Mouse (Mus musculus): ENCODE measurements at regions not wholly inside any gene's neighbourhood (a gene's known extent, or its start where the extent isn't known, plus 50 kb on each side); places are given as distances from the start of the nearest gene placed in this dataset.

DNA sequence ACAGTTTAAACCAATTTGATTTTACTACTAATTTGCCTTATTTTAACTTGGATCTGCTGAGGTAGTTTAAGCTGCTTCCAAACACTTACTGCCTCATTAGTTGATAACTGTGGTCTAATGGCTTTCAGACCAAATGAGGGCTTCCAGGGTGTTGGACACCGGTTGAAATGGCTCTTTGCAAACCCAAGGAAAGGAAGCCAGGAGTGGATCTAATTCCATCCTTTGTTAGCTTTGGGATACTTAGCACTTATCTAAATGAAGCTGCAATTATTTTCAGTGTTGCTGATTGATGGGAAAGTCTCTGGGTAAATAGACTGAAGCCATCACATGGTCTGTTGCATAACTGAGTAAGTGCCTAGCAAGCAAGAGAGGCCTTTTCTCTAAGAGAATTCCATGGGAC, 148.4 kb upstream of the Sel1l start:
- no peaks in the 10 kb centered on the region for H3K9me3 ChIP-seq
- no peak overlapping the region for H3K4me2 ChIP-seq
- no peaks in the 10 kb centered on the region for H3K36me3 ChIP-seq
- no peak overlapping the region for H3K4me3 ChIP-seq
- no peak overlapping the region for H3K9ac ChIP-seq
- H3K27ac ChIP-seq (replicated peaks) = no peak overlapping the region
- WGBS = 20% methylated on average over 1 of the region's 1 CpGs
- ATAC-seq (ENCODE audit: low read depth) = no peak; the same call in 1 of the 2 replicates
- H3K27me3 ChIP-seq = no peaks in the 10 kb centered on the region
- no peaks in the 10 kb centered on the region for H3K4me1 ChIP-seq (replicated peaks)

DNA sequence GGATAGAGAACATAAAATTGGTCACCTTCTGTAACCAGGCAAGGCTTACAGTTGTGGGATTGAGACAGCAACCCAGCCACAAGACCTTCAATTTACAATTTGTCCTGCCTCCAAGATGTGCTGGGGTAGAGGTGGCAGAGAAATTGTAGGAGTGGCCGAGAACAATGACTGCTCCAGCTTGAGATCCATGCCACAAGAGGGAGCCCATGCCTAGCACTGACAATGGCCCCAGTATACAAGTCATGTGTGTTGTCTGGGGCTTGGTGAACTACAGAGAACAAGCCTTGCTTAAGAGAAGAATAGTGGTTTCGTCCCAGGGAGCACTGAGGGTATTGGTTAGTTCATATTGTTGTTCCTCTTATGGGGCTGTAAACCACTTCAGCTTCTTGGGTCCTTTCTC, 146.6 kb upstream of the Sel1l start:
- Histone ChIP-seq H3K27ac (replicated peaks) (no peak overlapping the region), H3K4me2 (no peak overlapping the region), H3K27me3 (no peaks in the 10 kb centered on the region), H3K9ac (no peak overlapping the region), H3K4me3 (no peak overlapping the region), H3K4me1 (replicated peaks) (no peaks in the 10 kb centered on the region), H3K36me3 (no peaks in the 10 kb centered on the region), H3K9me3 (no peaks in the 10 kb centered on the region)
- WGBS = 29% methylated on average over 2 of the region's 2 CpGs
- no peak for ATAC-seq (ENCODE audit: low read depth)

DNA sequence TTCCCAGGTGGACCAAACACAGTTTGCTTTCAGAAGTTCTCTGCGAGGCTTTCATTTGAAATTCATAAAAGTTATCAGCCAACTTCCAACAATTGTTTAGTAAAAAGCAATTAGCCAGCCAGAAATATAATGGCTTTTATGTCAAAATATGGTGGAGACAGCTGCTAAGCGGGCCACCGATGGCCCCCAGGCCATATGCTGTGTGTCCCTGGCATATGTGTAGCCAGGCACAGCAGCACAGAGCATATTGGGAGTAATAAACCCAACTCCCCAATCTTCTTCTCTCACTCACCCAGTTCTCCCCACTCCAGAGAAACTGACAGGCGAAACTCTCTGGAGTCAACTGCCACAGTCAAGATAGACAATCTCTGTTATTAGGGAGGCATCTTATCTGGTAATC, 137.5 kb upstream of the Sel1l start:
- no peak overlapping the region for H3K4me2 ChIP-seq
- no peaks in the 10 kb centered on the region for H3K4me1 ChIP-seq (replicated peaks)
- no peaks in the 10 kb centered on the region for H3K27me3 ChIP-seq
- no peaks in the 10 kb centered on the region for H3K9me3 ChIP-seq
- WGBS = 84% methylated on average over 4 of the region's 4 CpGs
- no peaks in the 10 kb centered on the region for H3K36me3 ChIP-seq
- H3K27ac ChIP-seq (replicated peaks) = no peak overlapping the region
- ATAC-seq (ENCODE audit: low read depth) = no peak
- no peak overlapping the region for H3K4me3 ChIP-seq
- H3K9ac ChIP-seq = no peak overlapping the region

DNA sequence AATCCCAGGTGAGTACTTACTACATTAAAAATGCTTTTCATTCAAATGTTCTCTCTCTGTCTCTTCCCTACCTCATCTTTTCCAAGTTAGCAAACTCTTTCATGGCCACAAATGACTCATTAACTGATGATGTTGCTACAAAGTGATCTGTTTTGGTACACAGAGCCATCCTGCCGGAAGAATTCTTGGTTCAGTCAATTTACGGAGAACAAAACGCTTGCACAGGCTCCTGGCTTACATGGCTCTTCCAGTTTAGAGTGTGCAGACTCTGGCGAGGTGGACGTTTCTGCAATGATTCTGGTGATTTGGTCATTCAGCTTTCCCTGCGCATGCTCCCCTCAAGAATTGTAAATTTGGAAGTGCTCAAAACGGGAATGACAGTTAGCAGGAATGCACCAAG, 131.4 kb upstream of the Sel1l start:
- no peaks in the 10 kb centered on the region for H3K27me3 ChIP-seq
- peaks cover 7% of the 10 kb centered on the region for H3K4me1 ChIP-seq (replicated peaks)
- H3K27ac ChIP-seq (replicated peaks) = no peak overlapping the region
- no peaks in the 10 kb centered on the region for H3K36me3 ChIP-seq
- no peak for ATAC-seq (ENCODE audit: low read depth)
- H3K9ac ChIP-seq = no peak overlapping the region
- H3K4me2 ChIP-seq = no peak overlapping the region
- H3K4me3 ChIP-seq = no peak overlapping the region
- no peaks in the 10 kb centered on the region for H3K9me3 ChIP-seq
- 68% methylated on average over 7 of the region's 7 CpGs for WGBS

DNA sequence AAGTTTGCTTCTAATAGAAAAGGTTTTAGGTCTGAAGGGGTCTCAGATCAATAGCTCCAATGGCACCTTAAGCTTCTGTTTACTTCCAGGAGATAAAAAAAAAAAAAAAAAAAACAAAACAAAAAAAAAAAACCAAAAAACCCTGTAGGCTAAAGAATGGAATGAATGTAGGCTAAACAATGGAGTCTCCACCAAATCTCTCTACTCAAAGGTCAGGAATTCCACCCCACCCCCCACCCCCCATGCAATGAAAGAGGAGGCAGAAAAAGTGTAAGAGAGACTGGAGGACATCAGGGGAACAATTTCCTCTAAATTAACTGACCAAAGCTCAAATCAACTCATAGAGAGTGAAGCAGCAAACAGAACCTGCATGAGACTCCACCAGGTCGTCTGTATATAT, 122.1 kb upstream of the Sel1l start:
- no peaks in the 10 kb centered on the region for H3K9me3 ChIP-seq
- ATAC-seq (ENCODE audit: low read depth) = no peak
- no peaks in the 10 kb centered on the region for H3K27me3 ChIP-seq
- no peaks in the 10 kb centered on the region for H3K4me1 ChIP-seq (replicated peaks)
- no peak overlapping the region for H3K4me2 ChIP-seq
- 54% methylated on average over 1 of the region's 1 CpGs for WGBS
- no peak overlapping the region for H3K27ac ChIP-seq (replicated peaks)
- H3K36me3 ChIP-seq = no peaks in the 10 kb centered on the region
- H3K9ac ChIP-seq = no peak overlapping the region
- no peak overlapping the region for H3K4me3 ChIP-seq

DNA sequence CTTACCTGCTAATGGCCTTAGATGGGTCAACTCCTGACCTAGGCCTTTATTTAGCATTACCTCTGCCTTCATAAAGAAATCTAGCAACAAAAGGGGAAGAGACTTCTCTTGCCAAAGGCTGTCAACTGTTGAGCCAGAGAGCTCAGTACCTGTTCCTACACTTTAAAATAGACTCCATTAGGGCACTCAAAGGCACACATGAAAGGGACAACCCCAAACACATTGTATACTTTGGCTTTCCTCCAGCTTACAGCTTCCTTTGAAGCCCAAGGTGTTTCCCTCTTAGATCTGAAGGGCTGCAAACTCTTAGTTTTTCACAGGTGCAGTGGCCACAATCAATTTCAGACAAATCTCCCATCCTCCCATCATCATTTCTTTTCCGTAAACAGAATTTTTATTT, 117.0 kb upstream of the Sel1l start:
- Histone ChIP-seq H3K4me3 (no peak overlapping the region), H3K27me3 (no peaks in the 10 kb centered on the region), H3K36me3 (no peaks in the 10 kb centered on the region), H3K27ac (replicated peaks) (no peak overlapping the region), H3K9me3 (no peaks in the 10 kb centered on the region), H3K9ac (no peak overlapping the region), H3K4me2 (no peak overlapping the region), H3K4me1 (replicated peaks) (no peaks in the 10 kb centered on the region)
- no peak for ATAC-seq (ENCODE audit: low read depth)
- 93% methylated on average over 1 of the region's 1 CpGs for WGBS

DNA sequence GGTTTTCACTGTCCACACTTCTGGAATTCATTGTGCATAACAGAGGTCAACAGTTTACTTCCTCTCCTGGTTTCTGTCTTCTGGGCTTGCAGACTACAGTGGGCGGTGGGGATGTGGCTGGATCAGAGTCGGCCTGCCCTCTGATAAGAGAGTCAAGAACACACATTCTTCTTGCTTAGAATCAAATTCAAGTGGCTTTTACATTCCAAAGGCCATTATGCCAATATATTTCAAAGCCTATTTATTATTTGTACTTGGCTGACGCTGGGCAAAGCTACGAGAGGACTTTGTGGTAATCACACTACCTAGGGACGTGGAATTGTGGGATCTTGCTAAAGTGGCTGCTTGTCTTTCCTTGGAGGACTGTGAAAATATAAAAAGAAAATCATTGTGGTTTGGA, 114.3 kb upstream of the Sel1l start:
- Histone ChIP-seq H3K4me2 (no peak overlapping the region), H3K9ac (no peak overlapping the region), H3K4me1 (replicated peaks) (no peaks in the 10 kb centered on the region), H3K4me3 (no peak overlapping the region), H3K9me3 (no peaks in the 10 kb centered on the region), H3K36me3 (no peaks in the 10 kb centered on the region), H3K27me3 (no peaks in the 10 kb centered on the region), H3K27ac (replicated peaks) (no peak overlapping the region)
- ATAC-seq (ENCODE audit: low read depth) = no peak
- 82% methylated on average over 5 of the region's 5 CpGs for WGBS

DNA sequence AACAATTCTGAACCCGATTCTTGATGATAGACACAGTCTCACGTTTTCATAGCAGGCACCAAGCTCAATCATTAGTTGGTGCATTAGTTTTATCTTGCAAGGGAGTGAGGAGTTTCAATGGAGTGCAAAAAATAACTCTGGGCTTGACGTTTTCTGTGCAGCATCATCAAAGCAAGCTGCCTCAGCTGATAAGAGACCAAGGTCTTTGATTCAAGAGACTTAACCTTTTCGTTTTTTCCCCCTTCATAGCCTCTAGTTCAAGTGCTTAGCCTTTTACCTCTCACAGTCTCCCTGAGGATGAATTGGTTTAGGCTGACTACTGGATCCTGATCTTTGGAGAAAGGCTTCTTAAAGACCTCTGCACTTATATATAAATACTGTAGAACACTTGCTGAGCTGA, 109.1 kb upstream of the Sel1l start:
- Histone ChIP-seq H3K36me3 (no peaks in the 10 kb centered on the region), H3K27me3 (no peaks in the 10 kb centered on the region), H3K4me1 (replicated peaks) (no peaks in the 10 kb centered on the region), H3K9me3 (no peaks in the 10 kb centered on the region), H3K4me3 (no peak overlapping the region), H3K4me2 (no peak overlapping the region), H3K27ac (replicated peaks) (no peak overlapping the region), H3K9ac (no peak overlapping the region)
- no peak for ATAC-seq (ENCODE audit: low read depth)
- 84% methylated on average over 4 of the region's 4 CpGs for WGBS

DNA sequence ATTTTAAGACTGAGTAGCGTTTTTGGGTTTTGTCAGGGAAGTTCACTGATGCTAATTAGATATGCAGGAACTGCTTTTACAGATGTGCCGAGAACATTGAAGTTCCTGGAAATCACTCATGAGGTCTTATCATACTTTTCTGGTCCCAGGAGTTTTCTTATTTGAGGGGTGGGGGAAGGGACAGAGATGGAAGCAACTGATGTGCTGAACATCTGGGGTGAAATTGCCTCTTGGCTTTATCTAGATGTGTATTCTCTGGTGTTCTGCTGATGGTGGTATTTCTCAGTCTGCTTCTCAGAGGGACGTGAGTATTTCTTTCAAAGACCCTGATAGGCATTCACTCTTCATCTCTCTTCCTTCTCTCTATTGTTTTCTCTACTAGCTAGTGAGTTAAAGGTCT, 107.5 kb upstream of the Sel1l start:
- Histone ChIP-seq H3K4me2 (no peak overlapping the region), H3K27me3 (no peaks in the 10 kb centered on the region), H3K4me1 (replicated peaks) (no peaks in the 10 kb centered on the region), H3K27ac (replicated peaks) (no peak overlapping the region), H3K9ac (no peak overlapping the region), H3K9me3 (no peaks in the 10 kb centered on the region), H3K4me3 (no peak overlapping the region), H3K36me3 (no peaks in the 10 kb centered on the region)
- no peak for ATAC-seq (ENCODE audit: low read depth)
- 80% methylated on average over 3 of the region's 3 CpGs for WGBS

DNA sequence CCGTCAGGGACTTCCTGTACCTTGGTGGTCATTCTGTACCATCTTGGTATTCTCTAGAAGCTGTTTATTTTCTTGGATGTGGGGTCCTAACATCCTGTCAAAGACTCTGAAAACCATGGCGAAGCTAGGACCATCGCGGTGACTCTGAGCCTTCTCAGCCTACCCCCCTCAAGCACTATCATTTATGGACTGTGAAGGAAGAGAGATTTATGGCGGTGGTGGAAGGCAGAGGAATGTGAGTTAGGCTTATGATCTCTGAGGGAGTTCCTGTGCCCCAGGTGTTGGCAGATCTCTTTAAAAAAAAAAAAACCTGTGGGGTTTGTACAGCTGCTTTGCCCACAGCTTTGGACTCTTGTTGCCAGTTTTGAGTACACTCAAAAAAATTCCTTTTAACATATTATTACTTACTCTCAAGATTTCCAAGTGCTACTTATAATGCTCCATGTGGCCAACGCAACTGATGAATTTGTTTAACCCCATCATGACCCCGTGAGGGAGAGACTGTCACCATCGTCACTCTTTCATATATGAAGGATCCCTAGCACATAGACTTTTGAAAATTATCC, 99.7 kb upstream of the Sel1l start:
- no peak for ATAC-seq (ENCODE audit: low read depth)
- H3K27ac ChIP-seq (replicated peaks) = no peak overlapping the region
- WGBS = 75% methylated on average over 8 of the region's 8 CpGs
- H3K4me3 ChIP-seq = no peak overlapping the region
- no peaks in the 10 kb centered on the region for H3K36me3 ChIP-seq
- H3K4me2 ChIP-seq = no peak overlapping the region
- H3K9ac ChIP-seq = no peak overlapping the region
- no peaks in the 10 kb centered on the region for H3K27me3 ChIP-seq
- no peaks in the 10 kb centered on the region for H3K4me1 ChIP-seq (replicated peaks)
- no peaks in the 10 kb centered on the region for H3K9me3 ChIP-seq

DNA sequence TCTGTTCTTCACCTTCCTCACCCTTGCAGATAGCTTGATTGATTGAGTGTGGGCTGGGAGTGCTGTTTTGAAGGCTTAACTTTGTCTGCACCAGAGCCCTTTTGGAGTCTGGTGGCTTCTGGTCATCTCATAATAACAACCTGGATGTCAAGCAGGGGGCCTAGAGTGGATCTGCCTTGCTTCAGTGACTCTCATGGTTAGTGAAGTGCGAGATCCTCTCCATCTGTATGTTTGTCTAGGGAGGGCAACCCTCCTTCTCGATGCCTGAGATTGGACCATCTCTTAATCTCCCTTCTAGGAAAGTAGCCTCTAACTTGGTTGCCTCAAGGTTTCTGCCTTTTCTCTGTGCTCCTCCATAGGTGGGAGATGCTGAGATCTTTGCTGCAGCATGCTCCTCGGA, 99.0 kb upstream of the Sel1l start:
- WGBS = 80% methylated on average over 3 of the region's 3 CpGs
- no peak for ATAC-seq (ENCODE audit: low read depth)

DNA sequence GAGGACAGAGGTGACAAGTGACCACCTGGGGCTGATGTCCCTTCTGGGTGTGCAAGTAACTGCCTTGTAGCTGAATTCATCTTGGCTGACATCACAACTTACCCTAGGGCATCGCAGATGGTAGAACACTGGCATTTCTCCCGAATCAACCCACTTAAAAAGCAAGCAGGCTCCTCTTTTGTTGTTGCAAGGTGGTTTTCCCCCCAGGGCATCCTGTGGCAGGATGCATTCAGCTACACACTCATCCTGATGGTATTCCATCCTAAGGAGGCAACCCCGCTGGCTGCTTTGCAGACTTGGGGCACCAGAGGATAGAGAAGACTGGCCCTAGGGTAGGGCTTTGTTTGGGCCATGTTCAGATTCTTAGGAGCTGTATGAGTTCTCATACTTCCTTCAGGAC, 97.6 kb upstream of the Sel1l start:
- H3K27me3 ChIP-seq = no peaks in the 10 kb centered on the region
- no peaks in the 10 kb centered on the region for H3K9me3 ChIP-seq
- H3K9ac ChIP-seq = no peak overlapping the region
- no peaks in the 10 kb centered on the region for H3K4me1 ChIP-seq (replicated peaks)
- H3K4me2 ChIP-seq = no peak overlapping the region
- no peak overlapping the region for H3K27ac ChIP-seq (replicated peaks)
- WGBS = 82% methylated on average over 3 of the region's 3 CpGs
- no peak overlapping the region for H3K4me3 ChIP-seq
- H3K36me3 ChIP-seq = no peaks in the 10 kb centered on the region
- no peak for ATAC-seq (ENCODE audit: low read depth)

More for the DNA sequence above, 99.0 kb upstream of the Sel1l start:
- no peaks in the 10 kb centered on the region for H3K9me3 ChIP-seq
- no peak overlapping the region for H3K27ac ChIP-seq (replicated peaks)
- no peak overlapping the region for H3K4me3 ChIP-seq
- H3K4me1 ChIP-seq (replicated peaks) = no peaks in the 10 kb centered on the region
- H3K27me3 ChIP-seq = no peaks in the 10 kb centered on the region
- no peaks in the 10 kb centered on the region for H3K36me3 ChIP-seq
- H3K9ac ChIP-seq = no peak overlapping the region
- H3K4me2 ChIP-seq = no peak overlapping the region

DNA sequence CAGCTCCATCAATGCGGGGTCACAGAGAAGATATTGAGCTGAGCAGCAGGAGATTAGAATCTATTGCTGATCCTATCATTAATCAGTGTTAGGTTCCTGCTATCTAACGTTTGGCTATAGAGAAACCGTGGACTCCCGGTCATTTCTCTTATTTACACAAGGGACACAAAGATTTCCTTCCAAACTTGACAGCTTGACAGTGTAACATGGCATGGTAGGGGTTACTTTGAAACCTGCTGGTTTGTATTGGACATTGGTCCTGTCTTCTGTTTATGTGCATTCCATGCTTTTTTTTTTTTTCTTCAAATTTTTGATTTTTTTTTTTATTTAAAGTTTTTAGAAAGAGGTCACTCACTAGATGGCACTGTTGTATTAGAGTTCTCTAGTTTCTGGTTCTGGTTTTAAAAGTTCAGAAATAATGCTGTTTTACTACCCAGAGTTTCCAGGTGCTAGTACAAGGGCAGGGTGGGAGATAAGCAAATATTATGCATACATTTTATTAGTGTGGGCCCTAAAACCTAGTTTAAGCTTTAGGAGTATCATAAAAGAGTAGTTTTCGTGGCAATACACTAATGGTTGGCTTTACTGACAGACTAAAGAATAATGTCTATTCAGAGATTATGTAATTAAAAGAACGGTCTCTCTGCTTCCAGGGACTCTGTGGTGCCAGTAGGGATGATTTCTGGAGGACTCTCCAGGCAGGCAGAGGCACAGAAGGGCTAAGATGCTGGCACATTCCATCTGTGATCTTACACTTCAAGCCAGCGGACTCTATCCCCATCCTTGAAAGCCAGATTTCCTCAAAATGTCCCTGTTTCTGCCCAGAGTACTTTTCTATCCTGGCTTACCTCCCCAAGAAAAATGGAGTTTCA, 83.8 kb upstream of the Sel1l start:
- Histone ChIP-seq H3K27ac (replicated peaks) (no peak overlapping the region), H3K9ac (no peak overlapping the region), H3K27me3 (no peaks in the 10 kb centered on the region), H3K36me3 (no peaks in the 10 kb centered on the region), H3K4me2 (no peak overlapping the region), H3K4me3 (no peak overlapping the region), H3K9me3 (no peaks in the 10 kb centered on the region), H3K4me1 (replicated peaks) (0 out of 2 replicates have a peak, but pooled peaks cover 3% of the 10 kb centered on the region)
- no peak for ATAC-seq (ENCODE audit: low read depth)
- WGBS = 46% methylated on average over 7 of the region's 7 CpGs
